Mouse (Mus musculus) adrenal gland, postnatal 25 days (tissue): ENCODE results near the gene Hectd2. TPM values are rescaled to one million over a fixed set of nuclear protein-coding genes. Genes with fewer than 3 reads are reported as not detected.

Source experiments
- DNase-seq: peaks from one replicate; pipeline ENCODE4 v3.0.0; 2021; ENCODE audit warnings: mixed read lengths
- total RNA-seq: library from RNA; stranded (reverse); gene quantifications from 2 replicates; pipeline ENCODE4 v1.2.3, GENCODE M21; 2021

The Hectd2 gene
- total RNA-seq, 1 experiment from 2014 or later, result 1.6 TPM

- peak; percentile 19 for DNase-seq
These were observed 91.8 kb downstream of the Hectd2 start for GRCm38 (mm10) chr19:36646132-36646828.

- no peak for DNase-seq
These were observed 98.2 kb downstream of the Hectd2 start for GRCm38 (mm10) chr19:36652686-36653085.

- no peak for DNase-seq
These were observed 108.3 kb downstream of the Hectd2 start for GRCm38 (mm10) chr19:36662734-36663133.

- DNase-seq, result no peak
These were observed 109.5 kb downstream of the Hectd2 start for GRCm38 (mm10) chr19:36663918-36664317.

GRCm38 (mm10) chr19:36664417-36664816, 110.0 kb downstream of the Hectd2 start:
- DNase-seq, result no peak

- DNase-seq, result no peak
These were observed 110.8 kb downstream of the Hectd2 start for GRCm38 (mm10) chr19:36665206-36665605.

- DNase-seq, result no peak
These were observed 111.2 kb downstream of the Hectd2 start for GRCm38 (mm10) chr19:36665641-36666040.

GRCm38 (mm10) chr19:36666471-36666870, 112.0 kb downstream of the Hectd2 start:
- no peak for DNase-seq

GRCm38 (mm10) chr19:36667368-36667767, 112.9 kb downstream of the Hectd2 start:
- DNase-seq, result no peak

- DNase-seq, result no peak
These were observed 113.7 kb downstream of the Hectd2 start for GRCm38 (mm10) chr19:36668098-36668497.

GRCm38 (mm10) chr19:36668881-36669639, 114.6 kb downstream of the Hectd2 start:
- no peak for DNase-seq

GRCm38 (mm10) chr19:36669720-36670451, 115.4 kb downstream of the Hectd2 start:
- no peak for DNase-seq

Other genes with a start within 250 kb of the Hectd2 start
- gene Pcgf5, start 206.3 kb upstream of the Hectd2 start, total RNA-seq, result 26.1 and 32.7 TPM in 2 replicates
- gene Ppp1r3c, start 182.0 kb downstream of the Hectd2 start, total RNA-seq, result 11.1 and 18.4 TPM in 2 replicates